Mouse (Mus musculus): ENCODE data around the gene Tmem144. TPM values are rescaled to one million over a fixed set of nuclear protein-coding genes. Genes with fewer than 3 reads are reported as not detected.

Gene Tmem144
- total RNA-seq, 2 experiments from 2014 or later, result 16.4 to 18.8 TPM

- no peak for DNase-seq
Observed at GRCm38 (mm10) chr3:79864824-79865223, 12.3 kb upstream of the Tmem144 start.

- DNase-seq, result no peak
Observed at GRCm38 (mm10) chr3:79858221-79858620, 5.6 kb upstream of the Tmem144 start.

- DNase-seq, result no peak
Observed at GRCm38 (mm10) chr3:79857780-79858179, 5.2 kb upstream of the Tmem144 start.

- DNase-seq, result no peak
Observed at GRCm38 (mm10) chr3:79852108-79852507, 465 bp downstream of the Tmem144 start.

- no peak for DNase-seq
Observed at GRCm38 (mm10) chr3:79850656-79851055, 1.9 kb downstream of the Tmem144 start.

- DNase-seq, result no peak
Observed at GRCm38 (mm10) chr3:79849621-79850020, 3.0 kb downstream of the Tmem144 start.

GRCm38 (mm10) chr3:79848841-79849240 is 3.7 kb downstream of the Tmem144 start:
- DNase-seq, result no peak

GRCm38 (mm10) chr3:79846633-79847032 is 5.9 kb downstream of the Tmem144 start:
- no peak for DNase-seq

GRCm38 (mm10) chr3:79843999-79844398 is 8.6 kb downstream of the Tmem144 start:
- DNase-seq, result peak in 1 of 2 experiments; percentile 40

GRCm38 (mm10) chr3:79842616-79843016 is 10.0 kb downstream of the Tmem144 start:
- peak; percentile 76 to 83 for DNase-seq

- peak; percentile 29 to 50 for DNase-seq
Observed at GRCm38 (mm10) chr3:79842165-79842564, 10.4 kb downstream of the Tmem144 start.

GRCm38 (mm10) chr3:79841475-79841874 is 11.1 kb downstream of the Tmem144 start:
- no peak for DNase-seq

- no peak for DNase-seq
Observed at GRCm38 (mm10) chr3:79838751-79839150, 13.8 kb downstream of the Tmem144 start.

- DNase-seq, result no peak
Observed at GRCm38 (mm10) chr3:79829289-79829688, 23.3 kb downstream of the Tmem144 start.

- DNase-seq, result peak in 1 of 2 experiments; percentile 25
Observed at GRCm38 (mm10) chr3:79825067-79825780, 27.3 kb downstream of the Tmem144 start.

- no peak for DNase-seq
Observed at GRCm38 (mm10) chr3:79823176-79823575, 29.4 kb downstream of the Tmem144 start.

GRCm38 (mm10) chr3:79821131-79821530 is 31.4 kb downstream of the Tmem144 start:
- peak in 1 of 2 experiments; percentile 19 for DNase-seq

GRCm38 (mm10) chr3:79818202-79818995 is 34.2 kb downstream of the Tmem144 start:
- DNase-seq, result no peak

GRCm38 (mm10) chr3:79816229-79816628 is 36.3 kb downstream of the Tmem144 start:
- no peak for DNase-seq

- DNase-seq, result peak; percentile 61 to 83
Observed at GRCm38 (mm10) chr3:79813814-79814490, 38.6 kb downstream of the Tmem144 start.

GRCm38 (mm10) chr3:79812042-79812441 is 40.5 kb downstream of the Tmem144 start:
- DNase-seq, result no peak

GRCm38 (mm10) chr3:79811632-79812031 is 40.9 kb downstream of the Tmem144 start:
- peak; percentile 7 to 36 for DNase-seq

- DNase-seq, result no peak
Observed at GRCm38 (mm10) chr3:79810563-79810962, 42.0 kb downstream of the Tmem144 start.
